Mouse (Mus musculus): ENCODE data around the gene Phkg2.

DNA sequence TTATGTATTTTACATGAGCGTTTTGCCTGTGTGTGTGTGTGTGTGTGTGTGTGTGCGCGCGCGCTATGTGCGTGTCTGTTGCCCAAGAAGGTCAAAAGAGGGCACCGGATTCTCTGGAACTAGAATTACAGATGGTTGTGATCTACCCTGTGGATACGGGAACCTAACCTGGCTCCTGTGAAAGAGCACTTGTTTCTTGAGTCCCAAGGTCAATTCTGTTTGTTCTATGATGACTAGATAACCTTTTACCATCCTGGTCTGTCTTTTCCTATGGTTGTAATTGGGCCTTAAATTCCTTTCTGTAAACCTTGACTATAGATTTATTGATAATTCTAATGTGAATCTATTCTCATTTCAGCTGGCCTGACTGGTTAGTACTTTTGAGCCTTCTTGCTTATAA lies 21.6 kb upstream of the Phkg2 start:
- TF ChIP-seq GATA1 (IDR thresholded peaks at IDR 0.05; ENCODE audit: low read length) (no peak), TAL1 (IDR thresholded peaks at IDR 0.05; ENCODE audit: low read length) (no peak)
